Mouse (Mus musculus): ENCODE results near the gene Fig4.
A peak's percentile ranks its signal among the peaks of the same experiment; 100 is the strongest.

- TF ChIP-seq MAX (IDR thresholded peaks at IDR 0.05) (peak; percentile 18), CTCF (IDR thresholded peaks at IDR 0.05; ENCODE audit: control insufficient read depth, insufficient read depth, insufficient read length) (no peak), MYOG (IDR thresholded peaks at IDR 0.05; ENCODE audit: control insufficient read depth, extremely low read depth, insufficient read length) (no peak), FOSL1 (IDR thresholded peaks at IDR 0.05; ENCODE audit: insufficient read depth, low read length, poor library complexity, severe bottlenecking) (no peak), MYOD1 (IDR thresholded peaks at IDR 0.05; ENCODE audit: control insufficient read depth, insufficient read length, low read depth) (no peak)
These were observed 10.0 kb downstream of the Fig4 start for GRCm38 (mm10) chr10:41293019-41293418.

All from C2C12 (cell line).